Mouse (Mus musculus): Measurements from ENCODE around the gene Olfr917. TPM values are rescaled to one million over a fixed set of nuclear protein-coding genes. Genes with fewer than 3 reads are reported as not detected.

The Olfr917 gene
- polyA plus RNA-seq (2017; shearing (Covaris generic)) = not detected

GRCm38 (mm10) chr9:38665742-38666141 is at the start of gene Olfr917:
Olfr917 (minus strand) TSS chr9:38665842.

DNA sequence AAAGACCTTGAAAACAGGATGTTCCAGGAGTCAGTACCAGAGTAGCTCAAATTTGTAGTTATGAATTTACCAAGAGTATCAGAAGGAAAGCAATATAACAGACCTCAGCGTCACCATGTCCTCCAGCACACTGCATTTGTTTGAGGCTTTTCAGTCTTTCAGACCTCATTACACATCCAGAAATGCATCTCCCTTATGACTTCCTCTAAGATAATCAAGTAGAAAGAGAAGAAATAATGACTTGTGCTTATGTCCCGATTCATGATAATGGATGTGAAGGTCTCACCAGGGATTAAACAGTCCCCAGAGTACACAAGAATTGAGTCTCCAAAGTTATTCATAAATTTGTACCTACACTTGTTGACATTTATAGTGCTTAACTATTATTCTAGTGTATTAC is 8.9 kb upstream of the Olfr917 start, which contains the start of gene Olfr918:
Olfr918 (minus strand) TSS at position 101 of the 400 bp plus-strand sequence.

GRCm38 (mm10) chr9:38659775-38660174 is 5.9 kb downstream of the Olfr917 start, which contains the start of gene Olfr916:
Olfr916 (minus strand) TSS chr9:38659875.

Other genes starting within 250 kb of the Olfr917 start
- gene Olfr901, start 236.4 kb downstream of the Olfr917 start, polyA plus RNA-seq (2017; shearing (Covaris generic)) = not detected
- not detected for gene Olfr902, start 218.2 kb downstream of the Olfr917 start, polyA plus RNA-seq (2017; shearing (Covaris generic))
- not detected for gene Olfr904, start 202.7 kb downstream of the Olfr917 start, polyA plus RNA-seq (2017; shearing (Covaris generic))
- gene Olfr905, start 194.7 kb downstream of the Olfr917 start, polyA plus RNA-seq (2017; shearing (Covaris generic)) = 0.09 TPM
- not detected for gene Olfr906, start 178.8 kb downstream of the Olfr917 start, polyA plus RNA-seq (2017; shearing (Covaris generic))
- not detected for gene Olfr907, start 170.0 kb downstream of the Olfr917 start, polyA plus RNA-seq (2017; shearing (Covaris generic))
- gene Olfr911-ps1, start 144.3 kb downstream of the Olfr917 start, polyA plus RNA-seq (2017; shearing (Covaris generic)) = 0.10 TPM
- not detected for gene Olfr910, start 128.0 kb downstream of the Olfr917 start, polyA plus RNA-seq (2017; shearing (Covaris generic))
- 0.16 TPM for gene Olfr912, start 85.7 kb downstream of the Olfr917 start, polyA plus RNA-seq (2017; shearing (Covaris generic))
- not detected for gene Olfr913, start 73.1 kb downstream of the Olfr917 start, polyA plus RNA-seq (2017; shearing (Covaris generic))
- gene Olfr914, start 60.7 kb downstream of the Olfr917 start, polyA plus RNA-seq (2017; shearing (Covaris generic)) = not detected
- 0.25 TPM for gene Olfr916, start 6.0 kb downstream of the Olfr917 start, polyA plus RNA-seq (2017; shearing (Covaris generic))
- gene Olfr918, start 8.8 kb upstream of the Olfr917 start, polyA plus RNA-seq (2017; shearing (Covaris generic)) = not detected
- gene Olfr919, start 37.8 kb upstream of the Olfr917 start, polyA plus RNA-seq (2017; shearing (Covaris generic)) = not detected
- gene Vwa5a, start 52.4 kb upstream of the Olfr917 start, polyA plus RNA-seq (2017; shearing (Covaris generic)) = 24.4 TPM
- 0.17 TPM for gene Olfr920, start 86.5 kb upstream of the Olfr917 start, polyA plus RNA-seq (2017; shearing (Covaris generic))
- gene Olfr921, start 107.2 kb upstream of the Olfr917 start, polyA plus RNA-seq (2017; shearing (Covaris generic)) = not detected
- not detected for gene Olfr922, start 148.8 kb upstream of the Olfr917 start, polyA plus RNA-seq (2017; shearing (Covaris generic))
- not detected for gene Olfr923, start 160.7 kb upstream of the Olfr917 start, polyA plus RNA-seq (2017; shearing (Covaris generic))
- gene Olfr924, start 178.6 kb upstream of the Olfr917 start, polyA plus RNA-seq (2017; shearing (Covaris generic)) = not detected
- gene Olfr26, start 189.2 kb upstream of the Olfr917 start, polyA plus RNA-seq (2017; shearing (Covaris generic)) = not detected
- not detected for gene Olfr926, start 211.3 kb upstream of the Olfr917 start, polyA plus RNA-seq (2017; shearing (Covaris generic))

Data from effector memory CD4-positive, alpha-beta T cell, adult 5 months (primary cell).